Mouse (Mus musculus) CH12.LX (cell line): Measurements from ENCODE around the gene Gm20604.

Experiments used
- CTCF ChIP-seq, 2 experiments: IDR thresholded peaks in 1 of 2; conservative IDR thresholded peaks in 1 of 2; 2 replicates each; pipeline ENCODE4 v1.5.1; 2011 to 2012; ENCODE audit warnings: low read depth in 2 of 2, low read length in 2 of 2, improper control_type of control experiment in 1 of 2, inconsistent platforms in 1 of 2, mild to moderate bottlenecking in 1 of 2, moderate library complexity in 1 of 2
- ELF1 ChIP-seq: IDR thresholded peaks from 2 replicates; pipeline ENCODE4 v1.6.1; 2014; ENCODE audit warnings: low read depth, mild to moderate bottlenecking, inconsistent platforms, low read length, improper control_type of control experiment
- EP300 ChIP-seq: IDR thresholded peaks from 2 replicates; pipeline ENCODE4 v1.6.1; 2011; ENCODE audit warnings: low read length, improper control_type of control experiment
- HCFC1 ChIP-seq: IDR thresholded peaks from 2 replicates; pipeline ENCODE4 v1.6.1; 2012; ENCODE audit warnings: low read depth, mild to moderate bottlenecking, inconsistent platforms, low read length, improper control_type of control experiment
- POLR2A ChIP-seq: IDR thresholded peaks from 2 replicates; pipeline ENCODE4 v1.6.1; 2011; ENCODE audit warnings: low read depth, mild to moderate bottlenecking, improper control_type of control experiment, low read length
- RCOR1 ChIP-seq: conservative IDR thresholded peaks from 2 replicates; pipeline ENCODE4 v1.6.1; 2012; ENCODE audit warnings: low read depth, mild to moderate bottlenecking, inconsistent platforms, low read length, improper control_type of control experiment
- USF1 ChIP-seq: IDR thresholded peaks from 2 replicates; pipeline ENCODE4 v1.6.1; 2014; ENCODE audit warnings: low read depth, mild to moderate bottlenecking, inconsistent platforms, low read length, improper control_type of control experiment
- USF2 ChIP-seq: conservative IDR thresholded peaks from 2 replicates; pipeline ENCODE4 v1.6.1; 2011; ENCODE audit warnings: low read depth, low read length, improper control_type of control experiment
- ZKSCAN1 ChIP-seq: IDR thresholded peaks from 2 replicates; pipeline ENCODE4 v1.6.1; 2012; ENCODE audit warnings: low read depth, inconsistent platforms, low read length, improper control_type of control experiment, borderline replicate concordance

- no peak for TF ChIP-seq CTCF (conservative IDR thresholded peaks at IDR 0.05 in 1 of 2, IDR thresholded peaks at IDR 0.05 in 1 of 2; ENCODE audit: low read depth in 2 of 2, low read length in 2 of 2)
- TF ChIP-seq ELF1: no peak
- no peak for TF ChIP-seq ZKSCAN1
- no peak for TF ChIP-seq USF1
- no peak for TF ChIP-seq EP300
- no peak for TF ChIP-seq HCFC1
- no peak for TF ChIP-seq RCOR1
- TF ChIP-seq POLR2A: no peak
- no peak for TF ChIP-seq USF2
Measured at GRCm38 (mm10) chr12:102776035-102776434, 17.6 kb upstream of the Gm20604 start.
